Mouse (Mus musculus) embryonic fibroblast, embryonic 13.5 days (primary cell): ENCODE results near the gene Lmo1. TPM values are rescaled to one million over a fixed set of nuclear protein-coding genes. Genes with fewer than 3 reads are reported as not detected.
"Not testable (repeated sequence)": the region's sequence is repeated elsewhere in the genome, so short reads cannot be mapped to it uniquely, and the experiment has no call there.

Experiments used
- H3K27ac ChIP-seq: 2 replicates; pipeline ENCODE4 v1.5.1; 2012; ENCODE audit warnings: low read length, control low read depth, inconsistent platforms; ENCODE audit not compliant: insufficient read depth
- H3K4me1 ChIP-seq: 2 replicates; pipeline ENCODE4 v1.6.1; 2011; ENCODE audit warnings: low read length; ENCODE audit not compliant: control insufficient read depth, insufficient read depth
- H3K4me3 ChIP-seq: 2 replicates; pipeline ENCODE4 v1.5.1; 2011; ENCODE audit warnings: mild to moderate bottlenecking, control low read depth, low read length; ENCODE audit not compliant: insufficient read depth
- CTCF ChIP-seq: IDR thresholded peaks from 2 replicates; pipeline ENCODE4 v1.5.1; 2011; ENCODE audit warnings: mild to moderate bottlenecking, control low read depth, low read length, moderate library complexity, borderline replicate concordance; ENCODE audit not compliant: insufficient read depth
- POLR2A ChIP-seq: IDR thresholded peaks from 2 replicates; pipeline ENCODE4 v1.6.1; 2011; ENCODE audit warnings: low read depth, mild to moderate bottlenecking, control low read depth, low read length, moderate library complexity
- polyA plus RNA-seq: library from polyadenylated mRNA; stranded (reverse); fragments of >200 nt; gene quantifications from 2 replicates; pipeline ENCODE4 v1.2.4, GENCODE M21; 2011; ENCODE audit warnings: low read depth; ENCODE audit not compliant: missing spikeins, insufficient read length

Gene Lmo1
- polyA plus RNA-seq, 1 experiment, result 5.3 TPM

- H3K4me1 ChIP-seq, result no peaks in the 10 kb centered on the region
- no peak overlapping the region for H3K27ac ChIP-seq
- no peak overlapping the region for H3K4me3 ChIP-seq
- TF ChIP-seq POLR2A, result no peak
- no peak for TF ChIP-seq CTCF
These were observed 80.7 kb downstream of the Lmo1 start for GRCm38 (mm10) chr7:109094294-109094693.

GRCm38 (mm10) chr7:109091316-109091715, 83.7 kb downstream of the Lmo1 start:
- H3K27ac ChIP-seq, H3K4me3 ChIP-seq, H3K4me1 ChIP-seq: not testable (repeated sequence)

Other genes starting within 250 kb of the Lmo1 start
- 0.16 TPM in 1 of 2 replicates, not detected in the other for gene Nlrp10, start 245.0 kb downstream of the Lmo1 start, polyA plus RNA-seq
- 166 and 204 TPM in 2 replicates for gene Eif3f, start 240.8 kb downstream of the Lmo1 start, polyA plus RNA-seq
- 0.49 TPM in 1 of 2 replicates, not detected in the other for gene Tub, start 224.9 kb downstream of the Lmo1 start, polyA plus RNA-seq
- 0.93 and 1.0 TPM in 2 replicates for gene Ric3, start 91.9 kb downstream of the Lmo1 start, polyA plus RNA-seq